Mouse (Mus musculus) liver, embryonic 12.5 days (tissue): Measurements from ENCODE around the gene Mpeg1. TPM values are rescaled to one million over a fixed set of nuclear protein-coding genes. Genes with fewer than 3 reads are reported as not detected.

Experiments used
- ATAC-seq: fragments of 200-750 bp; cut with Nextera tagmentation; 2 replicates; pipeline ENCODE4 v1.8.0; 2017; ENCODE audit warnings: moderate number of reproducible peaks, mild to moderate bottlenecking, moderate library complexity
- H3K27ac ChIP-seq: fragments of 300-500 bp; sonication (generic); 2 replicates; pipeline ENCODE4 v1.5.1; 2016; ENCODE audit warnings: mild to moderate bottlenecking
- H3K27me3 ChIP-seq: fragments of 300-500 bp; sonication (generic); replicated peaks from 2 replicates; pipeline ENCODE4 v1.6.1; 2016; ENCODE audit warnings: mild to moderate bottlenecking, moderate library complexity
- H3K36me3 ChIP-seq: fragments of 300-500 bp; sonication (generic); 2 replicates; pipeline ENCODE4 v1.6.1; 2016; ENCODE audit warnings: mild to moderate bottlenecking, moderate library complexity
- H3K4me1 ChIP-seq: fragments of 300-500 bp; sonication (generic); 2 replicates; pipeline ENCODE4 v1.6.1; 2016
- H3K4me2 ChIP-seq: fragments of 300-500 bp; sonication (generic); 2 replicates; pipeline ENCODE4 v1.6.1; 2016; ENCODE audit warnings: mild to moderate bottlenecking, moderate library complexity
- H3K4me3 ChIP-seq: fragments of 300-500 bp; sonication (generic); 2 replicates; pipeline ENCODE4 v1.5.1; 2016; ENCODE audit warnings: mild to moderate bottlenecking, moderate library complexity
- H3K9ac ChIP-seq: fragments of 300-500 bp; sonication (generic); 2 replicates; pipeline ENCODE4 v1.6.1; 2016; ENCODE audit warnings: mild to moderate bottlenecking, moderate library complexity
- H3K9me3 ChIP-seq: fragments of 300-500 bp; sonication (generic); replicated peaks from 2 replicates; pipeline ENCODE4 v1.6.1; 2016; ENCODE audit warnings: mild to moderate bottlenecking, moderate library complexity
- WGBS: fragments of 180-500 bp; shearing (Covaris S2); methylation state at CpG from one replicate; pipeline ENCODE4 v1.1.7; 2016; ENCODE audit not compliant: insufficient replicate concordance; 5-methylcytosine and 5-hydroxymethylcytosine counted together
- polyA plus RNA-seq: library from polyadenylated mRNA; unstranded; fragments of >200 nt; fragmentation: Nextera tagmentation; extraction: Ambion mirVana; gene quantifications from 2 replicates; pipeline ENCODE4 v1.2.1, GENCODE M21; 2016

Gene Mpeg1
- polyA plus RNA-seq, 1 experiment from 2014 or later: 0.76 TPM

GRCm38 (mm10) chr19:12440103-12440725 is 20.4 kb upstream of the Mpeg1 start:
- ATAC-seq: no peak
- H3K9ac ChIP-seq: no peak overlapping the region
- WGBS: 28% methylated on average over 5 of the region's 5 CpGs
- no peaks in the 10 kb centered on the region for H3K4me1 ChIP-seq
- H3K27me3 ChIP-seq: no peaks in the 10 kb centered on the region
- no peaks in the 10 kb centered on the region for H3K36me3 ChIP-seq
- no peak overlapping the region for H3K4me3 ChIP-seq
- no peaks in the 10 kb centered on the region for H3K9me3 ChIP-seq
- no peak overlapping the region for H3K4me2 ChIP-seq
- H3K27ac ChIP-seq: no peak overlapping the region

- H3K27me3 ChIP-seq: no peaks in the 10 kb centered on the region
- H3K9me3 ChIP-seq: no peaks in the 10 kb centered on the region
- H3K4me3 ChIP-seq: no peak overlapping the region
- no peaks in the 10 kb centered on the region for H3K36me3 ChIP-seq
- ATAC-seq: no peak
- H3K27ac ChIP-seq: no peak overlapping the region
- WGBS: 44% methylated on average over 4 of the region's 4 CpGs
- no peaks in the 10 kb centered on the region for H3K4me1 ChIP-seq
- H3K4me2 ChIP-seq: no peak overlapping the region
- H3K9ac ChIP-seq: no peak overlapping the region
Measured at GRCm38 (mm10) chr19:12442560-12442959, 18.0 kb upstream of the Mpeg1 start.

GRCm38 (mm10) chr19:12445014-12445413 is 15.6 kb upstream of the Mpeg1 start:
- Histone ChIP-seq H3K27ac (no peak overlapping the region), H3K4me3 (no peak overlapping the region), H3K4me2 (no peak overlapping the region), H3K9ac (no peak overlapping the region), H3K36me3 (no peaks in the 10 kb centered on the region), H3K27me3 (no peaks in the 10 kb centered on the region), H3K9me3 (no peaks in the 10 kb centered on the region), H3K4me1 (no peaks in the 10 kb centered on the region)
- no peak for ATAC-seq
- 39% methylated on average over 3 of the region's 3 CpGs for whole genome bisulfite sequencing

GRCm38 (mm10) chr19:12457401-12458066 is 3.0 kb upstream of the Mpeg1 start:
- Histone ChIP-seq H3K27ac (no peak overlapping the region), H3K9ac (no peak overlapping the region), H3K27me3 (no peaks in the 10 kb centered on the region), H3K36me3 (no peaks in the 10 kb centered on the region), H3K9me3 (no peaks in the 10 kb centered on the region), H3K4me3 (no peak overlapping the region), H3K4me1 (no peaks in the 10 kb centered on the region), H3K4me2 (no peak overlapping the region)
- ATAC-seq: no peak
- 64% methylated on average over 12 of the region's 12 CpGs for WGBS

- H3K9ac ChIP-seq: no peak overlapping the region
- H3K36me3 ChIP-seq: no peaks in the 10 kb centered on the region
- H3K9me3 ChIP-seq: no peaks in the 10 kb centered on the region
- no peak overlapping the region for H3K4me3 ChIP-seq
- no peaks in the 10 kb centered on the region for H3K4me1 ChIP-seq
- ATAC-seq: no peak
- H3K27ac ChIP-seq: no peak overlapping the region
- no peaks in the 10 kb centered on the region for H3K27me3 ChIP-seq
- 56% methylated on average over 4 of the region's 4 CpGs for WGBS
- no peak overlapping the region for H3K4me2 ChIP-seq
Measured at GRCm38 (mm10) chr19:12459516-12459915, 1.1 kb upstream of the Mpeg1 start.

- Histone ChIP-seq H3K4me1 (no peaks in the 10 kb centered on the region), H3K4me2 (no peak overlapping the region), H3K9ac (no peak overlapping the region), H3K27ac (no peak overlapping the region), H3K36me3 (no peaks in the 10 kb centered on the region), H3K9me3 (no peaks in the 10 kb centered on the region), H3K27me3 (no peaks in the 10 kb centered on the region), H3K4me3 (no peak overlapping the region)
- ATAC-seq: no peak
- 61% methylated on average over 7 of the region's 7 CpGs for whole genome bisulfite sequencing
Measured at GRCm38 (mm10) chr19:12462851-12463721, 2.5 kb downstream of the Mpeg1 start.

GRCm38 (mm10) chr19:12463722-12464035 is 3.1 kb downstream of the Mpeg1 start:
- Histone ChIP-seq H3K27ac (no peak overlapping the region), H3K4me3 (no peak overlapping the region), H3K4me2 (no peak overlapping the region), H3K4me1 (no peaks in the 10 kb centered on the region), H3K9me3 (no peaks in the 10 kb centered on the region), H3K9ac (no peak overlapping the region), H3K27me3 (no peaks in the 10 kb centered on the region), H3K36me3 (no peaks in the 10 kb centered on the region)
- 28% methylated on average over 1 of the region's 1 CpGs for WGBS
- no peak for ATAC-seq

GRCm38 (mm10) chr19:12464127-12464526 is 3.5 kb downstream of the Mpeg1 start:
- 45% methylated on average over 5 of the region's 5 CpGs for WGBS
- ATAC-seq: no peak
- H3K4me3 ChIP-seq: no peak overlapping the region
- no peaks in the 10 kb centered on the region for H3K9me3 ChIP-seq
- no peak overlapping the region for H3K9ac ChIP-seq
- no peaks in the 10 kb centered on the region for H3K27me3 ChIP-seq
- no peaks in the 10 kb centered on the region for H3K4me1 ChIP-seq
- H3K36me3 ChIP-seq: no peaks in the 10 kb centered on the region
- H3K4me2 ChIP-seq: no peak overlapping the region
- H3K27ac ChIP-seq: no peak overlapping the region

GRCm38 (mm10) chr19:12464674-12465073 is 4.1 kb downstream of the Mpeg1 start:
- Histone ChIP-seq H3K27ac (no peak overlapping the region), H3K27me3 (no peaks in the 10 kb centered on the region), H3K9me3 (no peaks in the 10 kb centered on the region), H3K4me2 (no peak overlapping the region), H3K4me1 (no peaks in the 10 kb centered on the region), H3K36me3 (no peaks in the 10 kb centered on the region), H3K9ac (no peak overlapping the region), H3K4me3 (no peak overlapping the region)
- ATAC-seq: no peak
- WGBS: 64% methylated on average over 4 of the region's 4 CpGs

- ATAC-seq: no peak; the same call in 1 of the 2 replicates
- H3K36me3 ChIP-seq: no peaks in the 10 kb centered on the region
- no peaks in the 10 kb centered on the region for H3K27me3 ChIP-seq
- no peak overlapping the region for H3K4me2 ChIP-seq
- no peaks in the 10 kb centered on the region for H3K4me1 ChIP-seq
- no peaks in the 10 kb centered on the region for H3K9me3 ChIP-seq
- no peak overlapping the region for H3K27ac ChIP-seq
- H3K4me3 ChIP-seq: no peak overlapping the region
- no peak overlapping the region for H3K9ac ChIP-seq
- 81% methylated on average over 10 of the region's 10 CpGs for WGBS
Measured at GRCm38 (mm10) chr19:12465530-12466144, 5.1 kb downstream of the Mpeg1 start.

GRCm38 (mm10) chr19:12466204-12466603 is 5.6 kb downstream of the Mpeg1 start:
- Histone ChIP-seq H3K4me1 (no peaks in the 10 kb centered on the region), H3K4me2 (no peak overlapping the region), H3K9ac (no peak overlapping the region), H3K27ac (no peak overlapping the region), H3K9me3 (no peaks in the 10 kb centered on the region), H3K4me3 (no peak overlapping the region), H3K27me3 (no peaks in the 10 kb centered on the region), H3K36me3 (no peaks in the 10 kb centered on the region)
- WGBS: 17% methylated on average over 7 of the region's 7 CpGs
- ATAC-seq: no peak

GRCm38 (mm10) chr19:12467436-12467835 is 6.9 kb downstream of the Mpeg1 start:
- H3K9ac ChIP-seq: no peak overlapping the region
- no peak overlapping the region for H3K4me3 ChIP-seq
- H3K9me3 ChIP-seq: no peaks in the 10 kb centered on the region
- no peak for ATAC-seq
- no peak overlapping the region for H3K4me2 ChIP-seq
- no peaks in the 10 kb centered on the region for H3K4me1 ChIP-seq
- H3K27ac ChIP-seq: no peak overlapping the region
- H3K36me3 ChIP-seq: no peaks in the 10 kb centered on the region
- 58% methylated on average over 5 of the region's 5 CpGs for WGBS
- no peaks in the 10 kb centered on the region for H3K27me3 ChIP-seq
